ENCODE assay signal across 8 mouse cellular contexts in genomic region chr5:143974931-143975630, GRCm38 (mm10). TPM values are rescaled to one million over a fixed set of nuclear protein-coding genes. Genes with fewer than 3 reads are reported as not detected.
DNase-seq lines count a peak whose midpoint lies in the region; ATAC-seq and TF ChIP-seq lines count a peak whose summit lies in the region.

No protein-coding gene starts in this region.

- H3K9me3 ChIP-seq in hindbrain, postnatal 0 days (ENCODE audit: low read length) = no peaks in the 10 kb centered on the region

- H3K4me2 ChIP-seq in hindbrain, postnatal 0 days (ENCODE audit: low read depth, low read length) = no peak overlapping the region

- intact Hi-C loops in left cerebral cortex, postnatal 14 days (cut with DNase I) = loop anchor here (5.0 kb wide), 1 partner anchor 33 kb away; no protein-coding TSS in a partner anchor

- peak; percentile 92 for TF ChIP-seq CTCF in thymus, adult 2 months (IDR thresholded peaks at IDR 0.05; ENCODE audit: borderline replicate concordance, control insufficient read depth, extremely low read depth, insufficient read depth, low read length, poor library complexity)
- peak; percentile 90 for TF ChIP-seq CTCF in hindbrain, postnatal 0 days (IDR thresholded peaks at IDR 0.05; ENCODE audit: low read depth)

- no peak overlapping the region for H3K27ac ChIP-seq in thymus, adult 2 months (ENCODE audit: control insufficient read depth, insufficient read depth, low read length)
- no peak overlapping the region for H3K27ac ChIP-seq in hindbrain, postnatal 0 days

- peak; percentile 47 for DNase-seq in thymus, adult 2 months
- no peak for DNase-seq in thymus, adult 18-20 months
- peak; percentile 76 for DNase-seq in gastrocnemius, postnatal 10 days
- peak; percentile 67 for DNase-seq in hindbrain, postnatal 0 days (ENCODE audit: low spot score)
- peak; percentile 28 to 61 for DNase-seq in left cerebral cortex, postnatal 14 days (ENCODE audit: low spot score in 2 of 2)
- peak; percentile 76 for DNase-seq in skeletal muscle tissue, adult 2 months (ENCODE audit: low read depth, low spot score)

- no peaks in the 10 kb centered on the region for H3K4me1 ChIP-seq in thymus, adult 2 months (replicated peaks; ENCODE audit: control insufficient read depth, insufficient read depth, low read length)
- no peaks in the 10 kb centered on the region for H3K4me1 ChIP-seq in hindbrain, postnatal 0 days (ENCODE audit: insufficient read depth, low read length)

- TF ChIP-seq POLR2A in thymus, adult 2 months (IDR thresholded peaks at IDR 0.05; ENCODE audit: control insufficient read depth, extremely low read depth, insufficient read depth, low read length, poor library complexity) = no peak

- H3K4me3 ChIP-seq in thymus, adult 2 months (ENCODE audit: control insufficient read depth, insufficient read depth, low read length) = no peak overlapping the region
- no peak overlapping the region for H3K4me3 ChIP-seq in hindbrain, postnatal 0 days (ENCODE audit: low read length)

- H3K36me3 ChIP-seq in thymus, adult 2 months (ENCODE audit: control insufficient read depth, insufficient read depth, low read length) = no peaks in the 10 kb centered on the region
- no peaks in the 10 kb centered on the region for H3K36me3 ChIP-seq in hindbrain, postnatal 0 days (ENCODE audit: insufficient read depth, low read length)

- no peaks in the 10 kb centered on the region for H3K27me3 ChIP-seq in thymus, adult 2 months (ENCODE audit: control insufficient read depth, insufficient read depth, low read length)
- no peaks in the 10 kb centered on the region for H3K27me3 ChIP-seq in hindbrain, postnatal 0 days (ENCODE audit: insufficient read depth, low read length)

- no peak overlapping the region for H3K9ac ChIP-seq in hindbrain, postnatal 0 days (replicated peaks; ENCODE audit: low read length)

- WGBS in thymus, adult 2 months = 47% methylated on average over 4 of the region's 4 CpGs
- WGBS in hindbrain, postnatal 0 days = 53% methylated on average over 4 of the region's 4 CpGs

- ATAC-seq in common myeloid progenitor, adult 5-6 weeks (replicated peaks; ENCODE audit: low read depth, poor library complexity, severe bottlenecking) = peak; percentile 91
- ATAC-seq in hindbrain, postnatal 0 days = peak; percentile 71
- ATAC-seq in megakaryocyte progenitor cell, adult 5-6 weeks (replicated peaks; ENCODE audit: poor library complexity) = peak; percentile 88

RNA-seq across cellular contexts. Expression of gene Ccz1, which starts 39.6 kb away (rescaled TPM):
- polyA plus RNA-seq in thymus, adult 2 months (2012; rRNA removed) = 13.3 and 15.4 TPM in 2 replicates
- 94.4 and 110 TPM in 2 replicates for total RNA-seq in common myeloid progenitor, adult 5-6 weeks (2017)
- 10 to 100 TPM; 30.8 to 33.1 TPM for total RNA-seq in gastrocnemius, postnatal 10 days (2021)
- total RNA-seq in hindbrain, postnatal 0 days (2014; rRNA removed) = 38.7 and 52.0 TPM in 2 replicates
- polyA plus RNA-seq in hindbrain, postnatal 0 days (2015; fragmentation: Nextera tagmentation; extraction: Ambion mirVana) = 71.2 and 74.8 TPM in 2 replicates
- total RNA-seq in left cerebral cortex, postnatal 14 days (2021) = 10 to 100 TPM; 44.7 to 47.3 TPM
- total RNA-seq in megakaryocyte progenitor cell, adult 5-6 weeks (2015) = 100 and 105 TPM in 2 replicates
- 120 and 133 TPM in 2 replicates for total RNA-seq in megakaryocyte progenitor cell, adult 5-6 weeks (2017)

RNA-seq across cellular contexts. Expression of gene Rsph10b, which starts 42.2 kb away (rescaled TPM):
- 0.24 and 0.54 TPM in 2 replicates for polyA plus RNA-seq in thymus, adult 2 months (2012; rRNA removed)
- not detected in 2 replicates for total RNA-seq in common myeloid progenitor, adult 5-6 weeks (2017)
- 1 to 10 TPM; 1.2 to 1.5 TPM for total RNA-seq in gastrocnemius, postnatal 10 days (2021)
- total RNA-seq in hindbrain, postnatal 0 days (2014; rRNA removed) = 3.9 and 5.0 TPM in 2 replicates
- polyA plus RNA-seq in hindbrain, postnatal 0 days (2015; fragmentation: Nextera tagmentation; extraction: Ambion mirVana) = 5.6 TPM in 2 replicates
- total RNA-seq in left cerebral cortex, postnatal 14 days (2021) = 1 to 10 TPM; 3.6 to 5.6 TPM
- 0.32 TPM in 1 of 2 replicates, not detected in the other for total RNA-seq in megakaryocyte progenitor cell, adult 5-6 weeks (2015)
- not detected in 2 replicates for total RNA-seq in megakaryocyte progenitor cell, adult 5-6 weeks (2017)

RNA-seq across cellular contexts. Expression of gene Gm42421, which starts 47.1 kb away (rescaled TPM):
- polyA plus RNA-seq in thymus, adult 2 months (2012; rRNA removed) = 0.22 TPM in 1 of 2 replicates, not detected in the other
- not detected in 2 replicates for total RNA-seq in common myeloid progenitor, adult 5-6 weeks (2017)
- total RNA-seq in gastrocnemius, postnatal 10 days (2021) = under 1 TPM in 1 of 2 experiments, not detected in 1; 0.52 TPM
- total RNA-seq in hindbrain, postnatal 0 days (2014; rRNA removed) = 0.99 TPM in 1 of 2 replicates, not detected in the other
- 1.5 and 2.8 TPM in 2 replicates for polyA plus RNA-seq in hindbrain, postnatal 0 days (2015; fragmentation: Nextera tagmentation; extraction: Ambion mirVana)
- total RNA-seq in left cerebral cortex, postnatal 14 days (2021) = 1 to 10 TPM in 1 of 2 experiments, under 1 TPM in 1; 0.90 to 2.7 TPM
- 1.2 and 1.5 TPM in 2 replicates for total RNA-seq in megakaryocyte progenitor cell, adult 5-6 weeks (2015)
- total RNA-seq in megakaryocyte progenitor cell, adult 5-6 weeks (2017) = 0.64 TPM in 1 of 2 replicates, not detected in the other

RNA-seq across cellular contexts. Expression of gene Ocm, which starts 51.4 kb away (rescaled TPM):
- polyA plus RNA-seq in thymus, adult 2 months (2012; rRNA removed) = not detected in 2 replicates
- total RNA-seq in common myeloid progenitor, adult 5-6 weeks (2017) = not detected in 2 replicates
- not detected for total RNA-seq in gastrocnemius, postnatal 10 days (2021)
- not detected in 2 replicates for total RNA-seq in hindbrain, postnatal 0 days (2014; rRNA removed)
- 0.39 and 0.54 TPM in 2 replicates for polyA plus RNA-seq in hindbrain, postnatal 0 days (2015; fragmentation: Nextera tagmentation; extraction: Ambion mirVana)
- 1 to 10 TPM; 1.9 to 2.2 TPM for total RNA-seq in left cerebral cortex, postnatal 14 days (2021)
- total RNA-seq in megakaryocyte progenitor cell, adult 5-6 weeks (2015) = not detected in 2 replicates
- total RNA-seq in megakaryocyte progenitor cell, adult 5-6 weeks (2017) = not detected in 2 replicates

Comparison
In these comparisons a context has a peak if more than half of its experiments do, and no peak if none do; other contexts are left out.
1. DNase-seq: peak in thymus, adult 2 months (single experiment), gastrocnemius, postnatal 10 days (single experiment), hindbrain, postnatal 0 days (single experiment), left cerebral cortex, postnatal 14 days (2 of 2) and skeletal muscle tissue, adult 2 months (single experiment); none in thymus, adult 18-20 months (0 of 2).
2. Peak in every context shown above with its lines, with median percentiles within 50 percentile points of each other: ATAC-seq.